Mouse (Mus musculus) embryo, embryonic 10 days (tissue): ENCODE measurements at regions not wholly inside any gene's neighbourhood (a gene's known extent, or its start where the extent isn't known, plus 50 kb on each side); places are given as distances from the start of the nearest gene placed in this dataset.
"Not testable (repeated sequence)": the region's sequence is repeated elsewhere in the genome, so short reads cannot be mapped to it uniquely, and the experiment has no call there.

Experiments
- DNase-seq: peaks from one replicate; pipeline ENCODE4 v3.0.0-alpha.2; 2015; ENCODE audit warnings: low spot score

- no peak for DNase-seq
Observed at GRCm38 (mm10) chr15:96031085-96031780, 240.6 kb downstream of the Ano6 start.

GRCm38 (mm10) chr15:96035273-96035672 is 244.6 kb downstream of the Ano6 start:
- no peak for DNase-seq

GRCm38 (mm10) chr15:96045561-96045960 is 241.8 kb upstream of the Arid2 start:
- no peak for DNase-seq

GRCm38 (mm10) chr15:96046651-96047050 is 240.7 kb upstream of the Arid2 start:
- peak; percentile 28 for DNase-seq

- no peak for DNase-seq
Observed at GRCm38 (mm10) chr15:96050416-96050815, 236.9 kb upstream of the Arid2 start.

DNA sequence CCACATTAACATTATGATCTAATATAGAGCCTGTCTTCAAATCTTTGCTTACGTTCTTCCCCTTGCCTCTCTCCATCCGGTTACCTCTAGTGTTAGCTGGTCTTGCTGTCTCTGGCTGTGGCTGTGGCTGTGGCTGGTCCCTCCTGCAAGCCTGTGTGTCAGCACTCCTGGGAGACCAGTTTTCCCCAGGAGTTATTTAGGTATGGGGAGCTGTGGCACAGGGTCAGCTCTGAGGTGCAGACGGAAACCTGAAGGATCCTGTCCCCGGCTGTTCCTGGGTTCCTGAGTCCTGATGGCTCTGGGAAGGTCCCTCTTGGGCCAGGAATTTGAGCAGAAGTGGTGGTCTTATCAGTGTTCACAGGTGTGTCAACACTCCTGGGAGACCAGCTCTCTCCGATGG is 234.7 kb upstream of the Arid2 start:
- DNase-seq = no peak

DNA sequence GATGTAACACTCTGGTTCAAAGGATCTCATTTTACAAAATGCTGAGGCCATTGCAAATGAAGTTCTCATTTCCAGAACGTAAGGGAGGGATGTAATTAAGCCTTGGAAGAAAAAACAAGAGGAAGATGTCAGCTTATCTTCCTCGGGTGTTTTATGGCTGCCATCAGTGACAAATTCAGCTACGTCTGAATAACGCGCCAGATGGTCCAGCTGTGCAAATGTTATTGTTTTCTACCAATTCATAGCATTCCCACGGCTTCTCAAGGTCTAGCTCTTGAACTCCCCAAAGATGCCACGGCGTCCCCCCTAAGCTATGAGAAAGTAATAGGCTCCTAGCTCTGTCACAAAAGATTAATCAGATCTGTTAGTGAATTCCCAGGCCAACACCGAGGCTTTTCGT is 232.0 kb upstream of the Arid2 start:
- DNase-seq = no peak

DNA sequence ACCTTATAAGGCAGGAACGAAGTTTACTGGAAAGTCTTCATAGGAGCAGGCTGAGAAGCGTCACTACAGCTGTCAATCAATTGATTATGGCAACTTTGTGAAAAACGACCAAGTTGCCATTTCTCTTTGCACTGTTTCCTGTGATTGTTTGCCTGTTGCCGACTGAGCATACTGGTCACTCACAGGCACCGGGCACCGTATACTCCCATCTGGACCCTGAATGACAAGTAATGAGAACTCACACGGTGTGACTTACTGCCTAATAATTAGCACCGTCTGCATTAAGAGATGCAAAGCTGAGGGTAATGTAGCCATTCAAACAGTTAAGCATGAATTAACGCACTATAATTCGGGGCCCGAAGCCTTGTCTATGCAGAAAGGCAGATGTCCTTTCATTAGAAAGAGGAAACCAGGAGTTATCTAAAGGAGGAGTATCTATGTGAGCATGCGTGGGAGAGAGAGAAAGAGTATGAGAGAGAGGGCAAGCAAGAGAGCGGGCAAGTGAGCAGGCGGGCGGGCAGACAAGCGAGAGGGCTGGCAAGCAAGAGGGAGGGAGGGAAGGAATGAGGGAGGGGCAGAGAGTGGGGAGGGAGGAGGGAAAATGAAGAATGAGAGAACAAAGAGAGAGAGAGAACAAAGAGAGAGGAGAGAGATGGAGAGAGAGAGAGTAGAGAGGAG is 231.4 kb upstream of the Arid2 start:
- DNase-seq = no peak

- no peak for DNase-seq
Observed at GRCm38 (mm10) chr15:96059623-96060022, 227.7 kb upstream of the Arid2 start.

- no peak for DNase-seq
Observed at GRCm38 (mm10) chr15:96064499-96065217, 222.7 kb upstream of the Arid2 start.

- no peak for DNase-seq
Observed at GRCm38 (mm10) chr15:96075615-96076014, 211.7 kb upstream of the Arid2 start.

DNA sequence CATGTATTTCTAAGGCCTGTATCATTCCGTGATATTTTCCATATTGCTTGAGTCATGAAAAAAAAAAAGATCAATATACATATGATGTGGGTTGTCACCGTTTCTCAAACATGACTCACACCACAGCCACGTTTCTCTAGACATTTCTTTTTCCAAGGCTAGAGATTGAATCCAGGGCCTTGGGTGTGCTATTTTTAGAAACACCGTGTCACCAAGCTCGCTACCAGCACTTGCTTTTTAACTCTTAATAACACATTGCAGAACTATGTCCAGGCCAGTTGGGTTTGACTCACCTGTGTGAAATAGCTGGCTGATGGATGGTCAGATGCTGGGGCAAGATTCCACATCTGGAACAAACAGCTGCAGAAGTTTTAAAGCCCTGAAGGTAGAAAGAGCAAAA is 209.6 kb upstream of the Arid2 start:
- DNase-seq = no peak

DNA sequence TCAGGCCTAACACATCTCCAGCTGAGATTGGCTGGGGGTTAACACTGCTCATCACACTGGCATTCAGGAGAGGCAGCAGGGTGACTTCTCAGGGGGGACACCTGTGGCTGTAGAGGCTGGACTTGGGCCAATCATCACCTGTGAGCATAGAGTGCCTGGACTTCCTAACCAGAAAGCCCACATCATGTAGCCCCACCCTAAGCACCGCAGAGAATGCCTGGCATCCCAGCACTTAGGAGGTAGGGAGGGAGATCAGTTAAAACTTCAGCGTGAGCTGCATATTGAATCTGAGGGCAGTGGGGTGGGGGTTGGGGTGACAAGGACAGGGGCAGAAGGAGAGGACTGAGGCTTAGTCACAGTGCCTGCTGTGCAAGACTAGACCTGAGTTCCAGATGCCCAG is 208.7 kb upstream of the Arid2 start:
- DNase-seq = no peak

GRCm38 (mm10) chr15:96089676-96090075 is 197.6 kb upstream of the Arid2 start:
- DNase-seq = no peak

GRCm38 (mm10) chr15:96096438-96096837 is 190.9 kb upstream of the Arid2 start:
- no peak for DNase-seq

GRCm38 (mm10) chr15:96098821-96099220 is 188.5 kb upstream of the Arid2 start:
- no peak for DNase-seq

- DNase-seq = not testable (repeated sequence)
Observed at GRCm38 (mm10) chr15:96099844-96100640, 187.3 kb upstream of the Arid2 start.

GRCm38 (mm10) chr15:96103737-96104136 is 183.6 kb upstream of the Arid2 start:
- DNase-seq = peak; percentile 16

- DNase-seq = no peak
Observed at GRCm38 (mm10) chr15:96107503-96107902, 179.8 kb upstream of the Arid2 start.

DNA sequence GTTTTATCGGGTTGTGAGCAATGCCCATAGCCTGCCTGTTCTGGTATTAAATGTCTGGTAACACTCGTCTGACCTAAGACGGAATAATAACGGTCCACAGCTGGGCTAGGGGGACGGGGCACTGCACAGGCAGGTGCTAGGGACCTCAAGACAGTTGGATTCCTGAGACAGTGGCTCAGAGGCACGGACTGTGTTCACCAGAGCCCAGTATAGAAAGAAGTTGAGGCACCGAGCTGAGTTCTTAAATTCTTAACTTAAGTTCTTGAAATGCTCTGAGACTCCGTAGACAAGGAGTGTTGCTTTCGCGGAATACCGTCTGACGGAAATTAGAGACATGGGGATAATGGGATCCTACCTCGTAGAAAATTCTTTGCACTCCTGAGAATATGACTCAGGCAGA is 174.2 kb upstream of the Arid2 start:
- no peak for DNase-seq

DNA sequence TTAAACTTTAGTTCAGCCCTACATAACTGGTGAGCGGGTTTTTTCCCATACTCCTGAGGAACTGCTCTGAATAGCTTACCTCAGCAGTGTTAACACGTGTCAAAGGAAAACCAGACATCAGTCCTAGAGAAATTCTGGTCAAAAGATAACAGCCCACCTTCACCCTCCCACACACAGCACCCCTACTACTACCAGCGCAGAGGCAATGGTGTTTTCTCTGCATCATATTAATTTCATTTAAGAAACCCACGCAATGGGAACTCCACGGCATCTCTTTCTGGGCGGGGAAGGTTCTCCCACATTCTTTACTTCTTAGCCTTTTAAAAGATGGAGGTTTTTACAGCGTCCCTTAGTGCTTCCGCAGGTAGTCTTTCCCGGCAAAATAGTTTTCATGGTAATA is 172.7 kb upstream of the Arid2 start:
- DNase-seq = no peak

DNA sequence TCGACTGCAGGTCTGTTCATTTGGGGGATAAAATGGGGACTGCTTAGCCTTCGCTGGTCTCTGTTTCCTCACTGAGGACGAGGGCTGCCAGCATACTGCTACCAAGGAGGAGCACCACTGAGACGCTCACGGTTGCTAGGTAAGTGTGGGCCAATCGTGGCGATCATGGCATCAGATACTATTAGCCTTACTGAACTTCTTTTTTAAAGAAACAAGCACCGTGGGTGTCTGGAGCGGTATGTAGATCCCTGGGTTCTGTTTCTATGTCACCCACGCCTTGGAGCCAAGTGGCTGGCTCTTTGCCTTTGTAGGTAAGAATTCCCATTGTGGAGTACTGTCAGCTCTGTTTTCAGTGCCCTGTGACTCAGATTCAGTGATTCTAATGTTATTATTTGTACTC is 172.1 kb upstream of the Arid2 start:
- DNase-seq = no peak
